Mouse (Mus musculus) kidney, adult 2 months (tissue): Measurements from ENCODE around the gene Meox2.

Experiments used
- CTCF ChIP-seq: fragments of 200-500 bp; conservative IDR thresholded peaks from 2 replicates; pipeline ENCODE4 v1.5.1; 2011; ENCODE audit warnings: low read depth, mild to moderate bottlenecking, control low read depth, low read length, moderate library complexity, mixed read lengths; ENCODE audit not compliant: insufficient read depth, insufficient read length
- POLR2A ChIP-seq: fragments of 200-500 bp; IDR thresholded peaks from one replicate; pipeline ENCODE4 v1.6.1; 2011; ENCODE audit warnings: low read depth, low read length, control low read depth

DNA sequence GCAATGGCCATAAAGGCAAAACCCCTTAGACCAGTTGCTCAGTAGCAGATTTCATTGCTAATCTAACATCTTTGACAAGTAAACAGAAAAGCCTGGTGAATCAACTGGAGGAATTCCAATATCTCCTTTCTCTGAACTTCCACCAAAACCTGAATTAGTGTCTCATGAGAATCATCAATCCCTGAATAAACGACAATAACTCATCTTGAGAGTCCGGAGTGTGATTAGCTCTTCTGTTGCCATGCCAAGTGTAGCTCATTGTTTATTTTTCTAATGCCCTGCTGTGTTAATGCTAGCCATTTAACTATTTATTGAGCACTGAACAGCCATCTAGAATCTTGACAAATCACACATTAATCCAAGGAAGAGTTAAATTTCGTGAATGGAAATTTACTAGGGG is 35.7 kb upstream of the Meox2 start:
- TF ChIP-seq CTCF (no peak), POLR2A (no peak)
